Mouse (Mus musculus): Measurements from ENCODE around the gene Npw.

- no peak for TF ChIP-seq CTCF (IDR thresholded peaks at IDR 0.05; ENCODE audit: borderline replicate concordance, control insufficient read depth, extremely low read depth, insufficient read depth, low read length, poor library complexity)
- TF ChIP-seq POLR2A (IDR thresholded peaks at IDR 0.05; ENCODE audit: control insufficient read depth, extremely low read depth, insufficient read depth, low read length, poor library complexity): no peak
Measured at GRCm38 (mm10) chr17:24687146-24687595, 28.9 kb upstream of the Npw start.

Data from thymus, adult 2 months (tissue).